Mouse (Mus musculus): ENCODE data around the gene Ptdss2. TPM values are rescaled to one million over a fixed set of nuclear protein-coding genes. Genes with fewer than 3 reads are reported as not detected.

The Ptdss2 gene
- polyA plus RNA-seq, 1 experiment from 2014 or later = 60.3 TPM

DNA sequence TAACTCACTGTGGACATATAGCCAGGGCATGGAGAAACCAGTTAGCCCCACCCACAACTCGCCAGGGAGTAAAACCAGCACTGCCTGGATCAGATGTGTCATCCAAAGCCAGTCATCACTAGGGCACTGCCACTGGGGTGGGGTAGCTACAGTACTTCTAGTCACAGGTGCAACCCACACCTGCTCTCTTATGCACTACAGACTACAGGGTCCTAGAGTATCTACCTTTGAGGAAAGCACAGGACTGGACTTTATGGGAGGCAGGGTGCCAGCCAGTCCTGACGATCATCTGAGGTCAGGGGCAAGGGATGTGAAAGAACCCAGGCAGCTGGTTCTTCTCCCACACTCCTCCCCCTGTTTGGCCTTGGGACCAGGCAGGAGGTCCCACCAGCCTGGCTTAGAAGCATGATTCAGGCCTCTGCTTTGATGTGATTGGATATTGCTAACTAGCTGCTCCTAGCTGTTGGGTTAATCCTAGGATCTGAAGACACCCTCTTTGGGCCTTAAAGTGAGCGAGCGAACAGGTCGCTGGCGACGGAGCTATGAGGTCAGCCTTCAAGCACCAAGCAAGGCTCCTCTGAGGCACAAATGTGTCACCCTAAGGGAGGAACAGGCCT lies 45.8 kb downstream of the Ptdss2 start:
- no peaks in the 10 kb centered on the region for H3K27me3 ChIP-seq (replicated peaks; ENCODE audit: control insufficient read depth, insufficient read depth, low read length)
- peak overlapping the region; percentile 72 for H3K4me2 ChIP-seq (ENCODE audit: low read depth, low read length)
- peak overlapping the region; percentile 61 for H3K4me3 ChIP-seq (ENCODE audit: low read length)
- ATAC-seq = peak; percentile 10
- peak overlapping the region; percentile 80 for H3K27ac ChIP-seq (ENCODE audit: low read length)
- WGBS = 9% methylated on average over 7 of the region's 7 CpGs
- H3K4me1 ChIP-seq (ENCODE audit: control insufficient read depth, insufficient read depth, low read length) = peaks cover 30% of the 10 kb centered on the region
- H3K36me3 ChIP-seq (ENCODE audit: control insufficient read depth, insufficient read depth, low read length) = peaks cover 10% of the 10 kb centered on the region
- H3K9ac ChIP-seq (ENCODE audit: low read depth, low read length) = peak overlapping the region; percentile 81
- H3K9me3 ChIP-seq (ENCODE audit: control insufficient read depth, low read length) = no peaks in the 10 kb centered on the region

DNA sequence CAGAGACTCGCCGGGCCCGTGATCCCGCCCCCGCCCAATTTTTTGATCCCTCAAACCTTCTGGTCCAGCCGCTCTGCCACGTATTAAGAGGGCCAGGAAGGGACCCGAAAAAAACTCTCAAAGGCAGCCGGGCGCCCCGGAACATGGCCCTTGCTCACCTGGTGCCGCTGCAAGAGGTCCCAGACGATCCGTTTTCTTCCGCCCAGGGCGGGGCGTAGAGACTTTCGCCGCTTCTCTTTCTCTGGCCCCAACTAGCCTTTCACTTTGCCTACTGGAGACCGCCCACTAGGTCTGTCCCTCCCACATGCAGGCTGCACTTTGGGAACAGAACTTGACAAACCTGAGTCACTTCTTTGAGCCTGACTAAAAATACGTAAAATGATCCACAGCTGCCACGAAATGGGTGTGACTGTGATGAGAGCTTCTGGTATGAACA lies 46.4 kb downstream of the Ptdss2 start:
- Histone ChIP-seq H3K27ac (ENCODE audit: low read length) (peak overlapping the region; percentile 80), H3K4me1 (ENCODE audit: control insufficient read depth, insufficient read depth, low read length) (peaks cover 36% of the 10 kb centered on the region), H3K36me3 (ENCODE audit: control insufficient read depth, insufficient read depth, low read length) (peaks cover 5% of the 10 kb centered on the region; the same call in 1 of the 2 replicates), H3K27me3 (replicated peaks; ENCODE audit: control insufficient read depth, insufficient read depth, low read length) (no peaks in the 10 kb centered on the region), H3K9ac (ENCODE audit: low read depth, low read length) (peak overlapping the region; percentile 81), H3K4me2 (ENCODE audit: low read depth, low read length) (peak overlapping the region; percentile 72), H3K9me3 (ENCODE audit: control insufficient read depth, low read length) (no peaks in the 10 kb centered on the region), H3K4me3 (ENCODE audit: low read length) (peak overlapping the region; percentile 61)
- 1% methylated on average over 22 of the region's 22 CpGs for WGBS
- peak; percentile 64 for ATAC-seq

DNA sequence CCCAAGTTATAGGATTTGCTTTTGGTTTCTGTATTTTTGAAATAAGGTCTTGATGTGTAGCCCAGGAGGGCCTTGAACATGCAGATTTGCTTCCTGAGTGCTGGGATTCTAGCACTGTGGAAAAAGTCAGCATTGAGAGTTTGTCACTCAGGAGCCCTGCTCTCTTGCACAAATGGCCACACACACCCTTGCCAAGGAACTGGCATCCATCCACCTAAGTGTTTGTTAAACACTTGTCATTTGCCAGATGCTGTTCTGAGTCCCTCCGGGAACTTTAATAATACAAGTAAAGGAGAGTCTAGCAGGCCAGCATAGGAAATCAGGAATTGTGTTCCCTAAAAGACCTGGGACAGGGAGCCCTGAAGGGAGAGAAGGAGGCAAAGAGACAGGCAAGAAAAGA lies 47.1 kb downstream of the Ptdss2 start:
- Histone ChIP-seq H3K36me3 (ENCODE audit: control insufficient read depth, insufficient read depth, low read length) (no peaks in the 10 kb centered on the region), H3K27me3 (replicated peaks; ENCODE audit: control insufficient read depth, insufficient read depth, low read length) (no peaks in the 10 kb centered on the region), H3K4me1 (ENCODE audit: control insufficient read depth, insufficient read depth, low read length) (peaks cover 37% of the 10 kb centered on the region), H3K4me3 (ENCODE audit: low read length) (no peak overlapping the region), H3K9ac (ENCODE audit: low read depth, low read length) (peak overlapping the region; percentile 26; the same call in 1 of the 2 replicates), H3K27ac (ENCODE audit: low read length) (no peak overlapping the region), H3K9me3 (ENCODE audit: control insufficient read depth, low read length) (no peaks in the 10 kb centered on the region), H3K4me2 (ENCODE audit: low read depth, low read length) (peak overlapping the region; percentile 72; the same call in 1 of the 2 replicates)
- no peak for ATAC-seq
- 32% methylated on average over 1 of the region's 1 CpGs for WGBS

GRCm38 (mm10) chr7:141169866-141170265 lies 47.7 kb downstream of the Ptdss2 start:
- Histone ChIP-seq H3K9ac (ENCODE audit: low read depth, low read length) (no peak overlapping the region), H3K4me1 (ENCODE audit: control insufficient read depth, insufficient read depth, low read length) (peaks cover 32% of the 10 kb centered on the region), H3K9me3 (ENCODE audit: control insufficient read depth, low read length) (no peaks in the 10 kb centered on the region), H3K27me3 (replicated peaks; ENCODE audit: control insufficient read depth, insufficient read depth, low read length) (no peaks in the 10 kb centered on the region), H3K36me3 (ENCODE audit: control insufficient read depth, insufficient read depth, low read length) (no peaks in the 10 kb centered on the region), H3K4me3 (ENCODE audit: low read length) (no peak overlapping the region), H3K27ac (ENCODE audit: low read length) (no peak overlapping the region), H3K4me2 (ENCODE audit: low read depth, low read length) (no peak overlapping the region)
- ATAC-seq = no peak

DNA sequence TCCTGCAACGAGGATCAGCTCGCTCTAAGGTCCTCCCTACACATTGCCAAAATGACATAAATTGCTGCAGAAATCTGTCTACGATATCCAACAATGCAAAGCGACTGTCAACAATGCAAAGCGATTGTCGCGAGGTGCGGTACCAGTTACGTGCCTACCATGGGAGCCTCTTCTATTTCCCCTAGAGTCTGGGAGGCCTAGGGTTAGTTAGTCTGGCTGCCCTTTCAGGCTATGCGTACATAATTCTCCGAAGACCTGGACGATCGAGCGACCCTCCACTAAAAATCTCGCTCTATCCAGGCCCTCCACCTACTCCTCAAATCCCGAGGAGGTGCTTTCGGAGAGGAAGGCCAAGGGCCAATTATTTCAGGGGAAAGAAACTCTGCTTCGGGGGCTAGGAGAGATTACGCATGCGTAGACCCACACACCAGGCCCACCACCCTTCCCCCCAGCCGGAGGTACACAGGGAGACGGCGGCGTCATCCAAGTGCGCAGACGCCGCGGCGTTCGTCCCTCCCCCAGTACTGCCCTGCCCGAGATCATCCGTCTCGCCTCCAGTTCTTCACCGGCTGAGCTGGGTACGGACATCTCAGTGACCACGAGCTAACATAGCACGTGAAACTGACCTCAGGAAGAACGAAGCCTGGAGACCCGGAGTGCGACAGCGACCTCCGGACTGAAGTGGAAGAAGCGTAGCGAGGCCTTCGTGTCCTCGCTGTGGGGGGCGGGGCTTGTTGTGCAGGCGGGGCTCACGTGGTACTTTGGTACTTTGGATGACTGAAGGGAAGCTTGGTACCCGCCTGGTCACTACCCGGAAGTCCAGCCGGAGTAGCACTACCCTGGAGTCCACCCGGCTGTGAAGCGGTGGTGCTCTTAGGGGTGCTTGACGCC lies 50.2 kb downstream of the Ptdss2 start, which contains the start of gene Rnh1:
Rnh1 (minus strand) TSS at position 742 of the 891 bp plus-strand sequence.
- peak within 1 kb of the TSS; percentile 92 for H3K27ac ChIP-seq (ENCODE audit: low read length)
- 3% methylated on average over 55 of the region's 55 CpGs for WGBS
- peak; percentile 94 for ATAC-seq
- H3K4me3 ChIP-seq (ENCODE audit: low read length) = peak within 1 kb of the TSS; percentile 67
- H3K4me2 ChIP-seq (ENCODE audit: low read depth, low read length) = peak within 1 kb of the TSS; percentile 78
- peaks cover 29% of the 10 kb centered on the region for H3K4me1 ChIP-seq (ENCODE audit: control insufficient read depth, insufficient read depth, low read length)
- no peaks in the 10 kb centered on the region for H3K9me3 ChIP-seq (ENCODE audit: control insufficient read depth, low read length)
- H3K9ac ChIP-seq (ENCODE audit: low read depth, low read length) = peak within 1 kb of the TSS; percentile 83
- H3K27me3 ChIP-seq (replicated peaks; ENCODE audit: control insufficient read depth, insufficient read depth, low read length) = no peaks in the 10 kb centered on the region
- H3K36me3 ChIP-seq (ENCODE audit: control insufficient read depth, insufficient read depth, low read length) = no peaks in the 10 kb centered on the region

GRCm38 (mm10) chr7:141173323-141173850 lies 51.2 kb downstream of the Ptdss2 start:
- H3K27me3 ChIP-seq (replicated peaks; ENCODE audit: control insufficient read depth, insufficient read depth, low read length) = no peaks in the 10 kb centered on the region
- peaks cover 20% of the 10 kb centered on the region for H3K4me1 ChIP-seq (ENCODE audit: control insufficient read depth, insufficient read depth, low read length)
- H3K4me3 ChIP-seq (ENCODE audit: low read length) = peak overlapping the region; percentile 67
- H3K9ac ChIP-seq (ENCODE audit: low read depth, low read length) = peak overlapping the region; percentile 83
- peak overlapping the region; percentile 78 for H3K4me2 ChIP-seq (ENCODE audit: low read depth, low read length)
- H3K9me3 ChIP-seq (ENCODE audit: control insufficient read depth, low read length) = no peaks in the 10 kb centered on the region
- ATAC-seq = no peak
- WGBS = 72% methylated on average over 5 of the region's 5 CpGs
- H3K27ac ChIP-seq (ENCODE audit: low read length) = peak overlapping the region; percentile 92; the same call in 1 of the 2 replicates
- no peaks in the 10 kb centered on the region for H3K36me3 ChIP-seq (ENCODE audit: control insufficient read depth, insufficient read depth, low read length)

- Histone ChIP-seq H3K4me1 (ENCODE audit: control insufficient read depth, insufficient read depth, low read length) (peaks cover 16% of the 10 kb centered on the region), H3K9me3 (ENCODE audit: control insufficient read depth, low read length) (no peaks in the 10 kb centered on the region), H3K27me3 (replicated peaks; ENCODE audit: control insufficient read depth, insufficient read depth, low read length) (no peaks in the 10 kb centered on the region), H3K27ac (ENCODE audit: low read length) (no peak overlapping the region), H3K4me3 (ENCODE audit: low read length) (no peak overlapping the region), H3K36me3 (ENCODE audit: control insufficient read depth, insufficient read depth, low read length) (no peaks in the 10 kb centered on the region), H3K9ac (ENCODE audit: low read depth, low read length) (no peak overlapping the region), H3K4me2 (ENCODE audit: low read depth, low read length) (no peak overlapping the region)
- 87% methylated on average over 4 of the region's 4 CpGs for WGBS
- ATAC-seq = no peak
Observed at GRCm38 (mm10) chr7:141175068-141175467, 52.9 kb downstream of the Ptdss2 start.

DNA sequence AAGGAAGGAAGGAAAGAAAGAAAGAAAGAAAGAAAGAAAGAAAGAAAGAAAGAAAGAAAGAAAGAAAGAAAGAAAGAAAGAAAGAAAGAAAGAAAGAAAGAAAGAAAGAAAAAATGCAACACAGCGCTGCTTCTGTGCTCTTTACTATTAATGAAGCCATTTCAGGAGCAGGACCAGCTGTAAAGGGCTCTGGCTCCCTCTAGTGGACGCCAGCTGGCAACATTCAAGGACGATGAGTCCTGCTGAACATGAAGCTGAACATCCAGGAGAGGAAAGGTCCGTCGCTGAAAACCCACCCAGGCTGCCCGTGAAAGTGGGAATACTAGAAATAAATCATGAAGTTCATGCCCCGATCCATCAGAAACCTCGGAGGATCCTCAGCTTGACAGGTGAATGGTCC lies 54.0 kb downstream of the Ptdss2 start:
- H3K36me3 ChIP-seq (ENCODE audit: control insufficient read depth, insufficient read depth, low read length) = no peaks in the 10 kb centered on the region
- H3K9ac ChIP-seq (ENCODE audit: low read depth, low read length) = no peak overlapping the region
- no peak for ATAC-seq
- H3K4me2 ChIP-seq (ENCODE audit: low read depth, low read length) = no peak overlapping the region
- H3K4me1 ChIP-seq (ENCODE audit: control insufficient read depth, insufficient read depth, low read length) = peaks cover 11% of the 10 kb centered on the region
- no peak overlapping the region for H3K27ac ChIP-seq (ENCODE audit: low read length)
- no peaks in the 10 kb centered on the region for H3K9me3 ChIP-seq (ENCODE audit: control insufficient read depth, low read length)
- 3% methylated on average over 8 of the region's 8 CpGs for WGBS
- H3K4me3 ChIP-seq (ENCODE audit: low read length) = no peak overlapping the region
- no peaks in the 10 kb centered on the region for H3K27me3 ChIP-seq (replicated peaks; ENCODE audit: control insufficient read depth, insufficient read depth, low read length)

- H3K4me2 ChIP-seq (ENCODE audit: low read depth, low read length) = no peak overlapping the region
- peaks cover 18% of the 10 kb centered on the region for H3K36me3 ChIP-seq (ENCODE audit: control insufficient read depth, insufficient read depth, low read length)
- H3K27ac ChIP-seq (ENCODE audit: low read length) = no peak overlapping the region
- 68% methylated on average over 3 of the region's 3 CpGs for WGBS
- no peaks in the 10 kb centered on the region for H3K9me3 ChIP-seq (ENCODE audit: control insufficient read depth, low read length)
- no peak for ATAC-seq
- no peak overlapping the region for H3K9ac ChIP-seq (ENCODE audit: low read depth, low read length)
- H3K27me3 ChIP-seq (replicated peaks; ENCODE audit: control insufficient read depth, insufficient read depth, low read length) = no peaks in the 10 kb centered on the region
- peaks cover 9% of the 10 kb centered on the region for H3K4me1 ChIP-seq (ENCODE audit: control insufficient read depth, insufficient read depth, low read length)
- no peak overlapping the region for H3K4me3 ChIP-seq (ENCODE audit: low read length)
Observed at GRCm38 (mm10) chr7:141188194-141188593, 66.0 kb downstream of the Ptdss2 start.

Data from intestine, embryonic 16.5 days (tissue).